Mouse (Mus musculus) neural tube, embryonic 13.5 days (tissue): ENCODE data around the gene Hdac4. TPM values are rescaled to one million over a fixed set of nuclear protein-coding genes. Genes with fewer than 3 reads are reported as not detected.

Source experiments
- ATAC-seq: fragments of 200-750 bp; cut with Nextera tagmentation; 2 replicates; pipeline ENCODE4 v1.8.0; 2017; ENCODE audit warnings: low read depth, mild to moderate bottlenecking, moderate TSS enrichment, moderate library complexity
- H3K27ac ChIP-seq: fragments of 300-500 bp; sonication (generic); replicated peaks from 2 replicates; pipeline ENCODE4 v1.5.1; 2015; ENCODE audit warnings: moderate library complexity, mild to moderate bottlenecking, inconsistent platforms
- H3K27me3 ChIP-seq: fragments of 300-500 bp; sonication (generic); 2 replicates; pipeline ENCODE4 v1.6.1; 2015; ENCODE audit warnings: mild to moderate bottlenecking, inconsistent platforms
- H3K36me3 ChIP-seq: fragments of 300-500 bp; sonication (generic); 2 replicates; pipeline ENCODE4 v1.6.1; 2015; ENCODE audit warnings: mild to moderate bottlenecking, inconsistent platforms
- H3K4me1 ChIP-seq: fragments of 300-500 bp; sonication (generic); replicated peaks from 2 replicates; pipeline ENCODE4 v1.6.1; 2015; ENCODE audit warnings: inconsistent platforms
- H3K4me2 ChIP-seq: fragments of 300-500 bp; sonication (generic); 2 replicates; pipeline ENCODE4 v1.6.1; 2015; ENCODE audit warnings: inconsistent platforms, mild to moderate bottlenecking, moderate library complexity
- H3K4me3 ChIP-seq: fragments of 300-500 bp; sonication (generic); 2 replicates; pipeline ENCODE4 v1.5.1; 2015; ENCODE audit warnings: mild to moderate bottlenecking, inconsistent platforms
- H3K9ac ChIP-seq: fragments of 300-500 bp; sonication (generic); 2 replicates; pipeline ENCODE4 v1.6.1; 2015; ENCODE audit warnings: moderate library complexity, mild to moderate bottlenecking, inconsistent platforms
- H3K9me3 ChIP-seq: fragments of 300-500 bp; sonication (generic); 2 replicates; pipeline ENCODE4 v1.6.1; 2016; ENCODE audit warnings: inconsistent platforms
- WGBS: fragments of 180-500 bp; shearing (Covaris S2); methylation state at CpG from one replicate; pipeline ENCODE4 v1.1.7; 2015; 5-methylcytosine and 5-hydroxymethylcytosine counted together
- polyA plus RNA-seq: library from polyadenylated mRNA; unstranded; fragments of >200 nt; fragmentation: Nextera tagmentation; extraction: Ambion mirVana; gene quantifications from 2 replicates; pipeline ENCODE4 v1.2.1, GENCODE M21; 2015

Gene Hdac4
- polyA plus RNA-seq, 1 experiment from 2014 or later = 28.7 TPM

- H3K4me3 ChIP-seq = no peak overlapping the region
- H3K9ac ChIP-seq = no peak overlapping the region
- peaks cover 49% of the 10 kb centered on the region for H3K4me1 ChIP-seq
- no peak overlapping the region for H3K4me2 ChIP-seq
- H3K27me3 ChIP-seq = no peaks in the 10 kb centered on the region
- no peak overlapping the region for H3K27ac ChIP-seq
- no peaks in the 10 kb centered on the region for H3K36me3 ChIP-seq
- WGBS = 87% methylated on average over 4 of the region's 4 CpGs
- ATAC-seq = no peak
- H3K9me3 ChIP-seq = no peaks in the 10 kb centered on the region
These were observed 108.7 kb downstream of the Hdac4 start for GRCm38 (mm10) chr1:92086841-92087240.

DNA sequence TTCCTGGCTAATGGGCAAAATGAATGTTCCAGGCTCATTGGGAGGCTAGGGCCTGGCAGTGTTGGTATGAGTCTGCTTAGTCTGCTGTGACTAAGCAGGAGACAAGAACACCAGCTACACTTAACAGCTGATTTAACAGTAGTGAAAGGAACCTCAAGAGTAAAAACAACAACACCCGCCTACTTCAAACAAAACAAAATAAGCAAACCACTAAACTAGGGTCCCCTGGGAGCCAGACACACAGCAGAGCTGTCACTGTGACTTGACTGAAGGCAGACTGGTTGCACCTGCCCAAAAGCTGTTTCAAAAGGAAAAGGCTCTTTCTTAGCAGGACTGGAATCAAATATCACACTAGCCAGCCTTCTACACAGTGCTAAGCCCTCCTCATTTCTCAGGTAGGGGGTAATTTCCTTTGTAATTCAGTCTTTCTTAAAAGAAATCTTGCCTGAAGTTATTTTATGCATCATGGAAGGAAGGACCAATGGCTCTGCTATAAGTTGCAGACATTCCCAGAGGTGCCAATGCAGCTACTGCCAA is 109.2 kb downstream of the Hdac4 start:
- 0 out of 2 replicates have a peak overlapping the region, but pooled peaks have one; percentile 19 for H3K27ac ChIP-seq
- H3K4me3 ChIP-seq = no peak overlapping the region
- WGBS = 28% methylated on average over 1 of the region's 1 CpGs

GRCm38 (mm10) chr1:92084738-92085137 is 110.8 kb downstream of the Hdac4 start:
- WGBS = 98% methylated on average over 2 of the region's 2 CpGs
- Histone ChIP-seq H3K4me2 (no peak overlapping the region), H3K9ac (no peak overlapping the region), H3K36me3 (no peaks in the 10 kb centered on the region), H3K9me3 (no peaks in the 10 kb centered on the region), H3K4me3 (no peak overlapping the region), H3K27ac (no peak overlapping the region), H3K27me3 (no peaks in the 10 kb centered on the region), H3K4me1 (peaks cover 39% of the 10 kb centered on the region)
- no peak for ATAC-seq

More for the DNA sequence above, 109.2 kb downstream of the Hdac4 start:
- Histone ChIP-seq H3K9me3 (no peaks in the 10 kb centered on the region), H3K27me3 (no peaks in the 10 kb centered on the region), H3K4me1 (peaks cover 49% of the 10 kb centered on the region), H3K9ac (no peak overlapping the region), H3K4me2 (no peak overlapping the region), H3K36me3 (no peaks in the 10 kb centered on the region)
- no peak for ATAC-seq

- H3K27me3 ChIP-seq = no peaks in the 10 kb centered on the region
- no peak for ATAC-seq
- peak overlapping the region; percentile 38; the same call in 1 of the 2 replicates for H3K27ac ChIP-seq
- H3K9me3 ChIP-seq = no peaks in the 10 kb centered on the region
- H3K4me3 ChIP-seq = no peak overlapping the region
- WGBS = 48% methylated on average over 3 of the region's 3 CpGs
- no peaks in the 10 kb centered on the region for H3K36me3 ChIP-seq
- H3K4me1 ChIP-seq = peaks cover 37% of the 10 kb centered on the region
- no peak overlapping the region for H3K9ac ChIP-seq
- H3K4me2 ChIP-seq = no peak overlapping the region
These were observed 111.5 kb downstream of the Hdac4 start for GRCm38 (mm10) chr1:92084004-92084403.

DNA sequence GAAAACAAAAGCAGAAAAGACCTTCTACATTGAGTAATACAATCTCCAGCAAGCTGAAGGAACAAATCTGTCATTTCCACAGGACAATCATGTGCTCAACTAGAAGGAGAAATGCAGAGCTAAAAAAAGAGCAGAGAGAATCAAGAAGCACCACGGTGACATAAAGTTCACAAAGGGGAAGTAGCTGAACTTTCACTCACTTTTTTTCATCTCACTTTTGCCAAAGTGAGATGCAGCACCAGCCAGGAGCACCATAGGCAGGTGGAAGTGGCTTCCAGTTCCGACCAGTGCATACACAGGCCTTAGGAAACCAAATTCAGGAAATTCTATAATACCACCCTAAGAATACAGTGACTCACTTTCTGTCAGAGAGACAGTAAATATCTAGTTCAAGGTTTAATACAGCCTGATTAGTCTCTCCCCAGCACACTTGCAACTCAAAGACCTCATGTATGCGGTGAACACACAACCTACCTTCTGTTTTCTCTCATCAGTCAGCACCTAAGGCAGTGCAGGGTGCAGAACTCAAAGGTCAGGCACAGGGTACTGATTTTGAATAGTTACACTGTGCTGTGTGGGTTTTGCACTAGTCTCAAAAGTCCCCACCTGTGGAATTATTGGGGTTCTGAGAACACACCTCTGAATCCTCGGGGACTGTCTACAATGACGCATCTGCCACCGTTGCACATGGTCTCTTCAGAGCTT is 112.5 kb downstream of the Hdac4 start:
- Histone ChIP-seq H3K9ac (no peak overlapping the region), H3K4me3 (no peak overlapping the region), H3K4me2 (no peak overlapping the region), H3K27ac (no peak overlapping the region), H3K36me3 (no peaks in the 10 kb centered on the region), H3K27me3 (no peaks in the 10 kb centered on the region), H3K9me3 (no peaks in the 10 kb centered on the region), H3K4me1 (peaks cover 37% of the 10 kb centered on the region)
- WGBS = 73% methylated on average over 6 of the region's 6 CpGs
- ATAC-seq = no peak

- 90% methylated on average over 10 of the region's 10 CpGs for WGBS
- Histone ChIP-seq H3K4me3 (no peak overlapping the region), H3K27me3 (no peaks in the 10 kb centered on the region), H3K27ac (no peak overlapping the region), H3K36me3 (no peaks in the 10 kb centered on the region), H3K9ac (no peak overlapping the region), H3K9me3 (no peaks in the 10 kb centered on the region), H3K4me2 (no peak overlapping the region), H3K4me1 (peaks cover 34% of the 10 kb centered on the region)
- ATAC-seq = no peak
These were observed 113.2 kb downstream of the Hdac4 start for GRCm38 (mm10) chr1:92082156-92082836.

DNA sequence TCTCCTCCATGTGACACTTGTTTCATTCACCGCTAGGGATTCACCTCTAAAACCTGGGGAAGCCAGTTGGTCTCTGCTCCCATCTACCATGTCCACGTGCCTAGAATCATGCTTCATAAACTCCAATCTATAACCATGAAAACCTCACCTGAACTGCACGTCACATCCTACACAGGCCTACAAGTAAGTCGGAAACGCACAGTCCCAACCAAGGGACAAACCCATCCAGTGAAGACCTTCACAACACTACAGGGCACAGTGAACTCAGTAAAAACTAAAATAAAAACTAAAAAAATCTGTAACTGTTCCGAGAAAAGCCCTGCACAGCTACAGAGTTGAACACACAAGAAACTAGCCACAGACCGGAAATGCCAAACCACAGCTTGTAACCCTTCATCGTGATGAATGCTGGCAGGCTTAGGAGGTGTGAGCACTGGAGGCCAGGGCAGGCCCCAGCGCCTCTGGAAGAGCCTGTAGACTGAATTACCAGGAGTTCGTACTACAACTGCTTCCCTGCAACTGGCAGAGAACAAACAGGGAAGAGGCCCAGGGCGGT is 115.4 kb downstream of the Hdac4 start:
- Histone ChIP-seq H3K27me3 (no peaks in the 10 kb centered on the region), H3K4me2 (no peak overlapping the region), H3K4me3 (no peak overlapping the region), H3K4me1 (peaks cover 31% of the 10 kb centered on the region), H3K9ac (no peak overlapping the region), H3K27ac (no peak overlapping the region), H3K9me3 (no peaks in the 10 kb centered on the region), H3K36me3 (no peaks in the 10 kb centered on the region)
- no peak for ATAC-seq
- whole genome bisulfite sequencing = 87% methylated on average over 11 of the region's 11 CpGs

GRCm38 (mm10) chr1:92075312-92075711 is 120.2 kb downstream of the Hdac4 start:
- no peaks in the 10 kb centered on the region for H3K36me3 ChIP-seq
- peaks cover 20% of the 10 kb centered on the region for H3K4me1 ChIP-seq
- WGBS = 76% methylated on average over 6 of the region's 6 CpGs
- H3K27ac ChIP-seq = no peak overlapping the region
- H3K9ac ChIP-seq = no peak overlapping the region
- H3K27me3 ChIP-seq = no peaks in the 10 kb centered on the region
- H3K9me3 ChIP-seq = no peaks in the 10 kb centered on the region
- H3K4me2 ChIP-seq = no peak overlapping the region
- H3K4me3 ChIP-seq = no peak overlapping the region
- no peak for ATAC-seq

GRCm38 (mm10) chr1:92074655-92075054 is 120.8 kb downstream of the Hdac4 start:
- Histone ChIP-seq H3K36me3 (no peaks in the 10 kb centered on the region), H3K4me3 (no peak overlapping the region), H3K4me1 (peaks cover 27% of the 10 kb centered on the region), H3K27ac (no peak overlapping the region), H3K9me3 (no peaks in the 10 kb centered on the region), H3K4me2 (no peak overlapping the region), H3K9ac (no peak overlapping the region), H3K27me3 (no peaks in the 10 kb centered on the region)
- ATAC-seq = no peak
- WGBS = 97% methylated on average over 3 of the region's 3 CpGs

- no peaks in the 10 kb centered on the region for H3K36me3 ChIP-seq
- H3K4me1 ChIP-seq = peaks cover 13% of the 10 kb centered on the region
- no peaks in the 10 kb centered on the region for H3K27me3 ChIP-seq
- H3K4me3 ChIP-seq = no peak overlapping the region
- WGBS = 7% methylated on average over 2 of the region's 2 CpGs
- no peak overlapping the region for H3K9ac ChIP-seq
- H3K4me2 ChIP-seq = no peak overlapping the region
- H3K27ac ChIP-seq = peak overlapping the region; percentile 63
- ATAC-seq = no peak
- no peaks in the 10 kb centered on the region for H3K9me3 ChIP-seq
These were observed 125.4 kb downstream of the Hdac4 start for GRCm38 (mm10) chr1:92069932-92070677.

GRCm38 (mm10) chr1:92069464-92069863 is 126.0 kb downstream of the Hdac4 start:
- no peak overlapping the region for H3K4me3 ChIP-seq
- H3K9ac ChIP-seq = no peak overlapping the region
- H3K27ac ChIP-seq = peak overlapping the region; percentile 63
- WGBS = 84% methylated on average over 7 of the region's 7 CpGs
- no peaks in the 10 kb centered on the region for H3K9me3 ChIP-seq
- H3K36me3 ChIP-seq = no peaks in the 10 kb centered on the region
- peaks cover 13% of the 10 kb centered on the region for H3K4me1 ChIP-seq
- H3K27me3 ChIP-seq = no peaks in the 10 kb centered on the region
- no peak for ATAC-seq
- no peak overlapping the region for H3K4me2 ChIP-seq

DNA sequence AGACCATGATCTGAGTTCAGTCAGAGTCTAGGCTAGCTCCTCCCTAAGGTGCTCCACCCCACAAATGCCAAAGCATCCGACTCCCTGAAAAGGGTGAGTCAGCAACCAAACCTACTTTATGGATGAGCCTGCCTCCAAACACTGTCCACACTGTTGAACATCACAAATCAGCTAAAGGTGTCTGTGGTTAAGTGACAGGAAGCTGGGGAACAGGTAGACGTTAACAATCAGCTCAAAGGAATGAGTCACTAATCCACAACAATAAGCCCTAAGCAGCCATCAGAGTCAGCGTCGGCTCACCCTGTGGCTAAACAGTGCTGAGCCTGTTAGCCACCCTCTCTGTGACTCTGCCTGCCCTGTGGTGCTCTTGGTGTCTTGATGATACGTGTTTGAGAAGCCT is 131.2 kb downstream of the Hdac4 start:
- no peaks in the 10 kb centered on the region for H3K9me3 ChIP-seq
- H3K27ac ChIP-seq = 0 out of 2 replicates have a peak overlapping the region, but pooled peaks have one; percentile 10
- no peak overlapping the region for H3K4me2 ChIP-seq
- WGBS = 87% methylated on average over 5 of the region's 5 CpGs
- H3K4me3 ChIP-seq = no peak overlapping the region
- H3K4me1 ChIP-seq = peaks cover 48% of the 10 kb centered on the region
- no peaks in the 10 kb centered on the region for H3K27me3 ChIP-seq
- H3K9ac ChIP-seq = no peak overlapping the region
- no peaks in the 10 kb centered on the region for H3K36me3 ChIP-seq
- no peak for ATAC-seq
